Mouse (Mus musculus) kidney, postnatal 0 days (tissue): ENCODE data around the gene Nrp2. TPM values are rescaled to one million over a fixed set of nuclear protein-coding genes. Genes with fewer than 3 reads are reported as not detected.
A peak's percentile ranks its signal among the peaks of the same experiment; 100 is the strongest.

Experiments used
- ATAC-seq: fragments of 200-750 bp; cut with Nextera tagmentation; replicated peaks from 2 replicates; pipeline ENCODE4 v1.8.0; 2017; ENCODE audit warnings: low read depth, moderate number of reproducible peaks, moderate TSS enrichment, moderate library complexity; ENCODE audit not compliant: low FRiP score
- DNase-seq: peaks from one replicate; pipeline ENCODE4 v3.0.0-alpha.2; 2016; ENCODE audit warnings: low spot score
- H3K27ac ChIP-seq: fragments of 300-500 bp; sonication (generic); 2 replicates; pipeline ENCODE4 v1.5.1; 2014; ENCODE audit warnings: mild to moderate bottlenecking
- H3K27me3 ChIP-seq: fragments of 300-500 bp; sonication (generic); 2 replicates; pipeline ENCODE4 v1.6.1; 2014; ENCODE audit warnings: low read length, mixed read lengths; ENCODE audit not compliant: insufficient read depth
- H3K36me3 ChIP-seq: fragments of 300-500 bp; sonication (generic); 2 replicates; pipeline ENCODE4 v1.6.1; 2014; ENCODE audit warnings: low read length, mixed read lengths; ENCODE audit not compliant: insufficient read depth
- H3K4me1 ChIP-seq: fragments of 300-500 bp; sonication (generic); replicated peaks from 2 replicates; pipeline ENCODE4 v1.6.1; 2014; ENCODE audit warnings: antibody characterized with exemption, low read length, mixed read lengths; ENCODE audit not compliant: insufficient read depth
- H3K4me2 ChIP-seq: fragments of 300-500 bp; sonication (generic); 2 replicates; pipeline ENCODE4 v1.6.1; 2014; ENCODE audit warnings: mild to moderate bottlenecking, low read length, moderate library complexity, mixed read lengths
- H3K4me3 ChIP-seq: fragments of 300-500 bp; sonication (generic); replicated peaks from 2 replicates; pipeline ENCODE4 v1.5.1; 2014; ENCODE audit warnings: low read depth, low read length
- H3K9ac ChIP-seq: fragments of 300-500 bp; sonication (generic); 2 replicates; pipeline ENCODE4 v1.6.1; 2014; ENCODE audit warnings: low read depth, low read length
- H3K9me3 ChIP-seq: fragments of 300-500 bp; sonication (generic); replicated peaks from 2 replicates; pipeline ENCODE4 v1.6.1; 2016; ENCODE audit warnings: low read length, inconsistent platforms, mixed read lengths
- CTCF ChIP-seq: IDR thresholded peaks from 2 replicates; pipeline ENCODE4 v1.5.1; 2016; ENCODE audit warnings: antibody characterized with exemption, low read depth, mild to moderate bottlenecking, moderate library complexity
- WGBS: fragments of 180-500 bp; shearing (Covaris S2); extraction: QIAGEN DNeasy Blood & Tissue Kit; methylation state at CpG from one replicate; pipeline ENCODE4 v1.1.7; 2014; 5-methylcytosine and 5-hydroxymethylcytosine counted together
- polyA plus RNA-seq: library from polyadenylated mRNA; unstranded; fragments of >200 nt; fragmentation: Nextera tagmentation; extraction: Ambion mirVana; gene quantifications from 2 replicates; pipeline ENCODE4 v1.2.1, GENCODE M21; 2015

Nrp2 gene
- polyA plus RNA-seq, 1 experiment from 2014 or later = 5.6 TPM

DNA sequence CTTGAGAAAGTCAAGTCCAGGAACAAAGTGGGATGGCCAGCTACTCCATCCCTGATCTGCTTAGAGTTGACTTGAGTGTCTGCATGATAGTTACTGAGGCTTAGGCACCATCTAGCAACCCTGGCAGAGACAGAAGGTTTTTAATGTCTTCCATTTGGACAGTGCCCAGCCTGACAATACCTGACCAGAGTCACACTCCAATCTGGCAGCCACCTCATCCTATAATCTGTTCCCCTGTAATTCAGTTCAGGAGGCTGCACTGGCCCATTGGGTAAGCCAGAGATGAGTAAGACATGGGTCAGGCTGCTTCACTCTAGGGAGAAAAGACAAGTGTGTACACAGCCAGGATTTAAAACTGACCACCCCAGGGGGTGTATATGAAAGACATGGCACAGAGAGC, 79.5 kb downstream of the Nrp2 start:
- no peak for DNase-seq
- Histone ChIP-seq H3K4me2 (no peak overlapping the region), H3K27me3 (no peaks in the 10 kb centered on the region), H3K36me3 (no peaks in the 10 kb centered on the region), H3K4me1 (peaks cover 9% of the 10 kb centered on the region; the same call in 1 of the 2 replicates), H3K4me3 (no peak overlapping the region), H3K27ac (no peak overlapping the region), H3K9ac (no peak overlapping the region), H3K9me3 (no peaks in the 10 kb centered on the region)
- TF ChIP-seq CTCF = no peak
- no peak for ATAC-seq

DNA sequence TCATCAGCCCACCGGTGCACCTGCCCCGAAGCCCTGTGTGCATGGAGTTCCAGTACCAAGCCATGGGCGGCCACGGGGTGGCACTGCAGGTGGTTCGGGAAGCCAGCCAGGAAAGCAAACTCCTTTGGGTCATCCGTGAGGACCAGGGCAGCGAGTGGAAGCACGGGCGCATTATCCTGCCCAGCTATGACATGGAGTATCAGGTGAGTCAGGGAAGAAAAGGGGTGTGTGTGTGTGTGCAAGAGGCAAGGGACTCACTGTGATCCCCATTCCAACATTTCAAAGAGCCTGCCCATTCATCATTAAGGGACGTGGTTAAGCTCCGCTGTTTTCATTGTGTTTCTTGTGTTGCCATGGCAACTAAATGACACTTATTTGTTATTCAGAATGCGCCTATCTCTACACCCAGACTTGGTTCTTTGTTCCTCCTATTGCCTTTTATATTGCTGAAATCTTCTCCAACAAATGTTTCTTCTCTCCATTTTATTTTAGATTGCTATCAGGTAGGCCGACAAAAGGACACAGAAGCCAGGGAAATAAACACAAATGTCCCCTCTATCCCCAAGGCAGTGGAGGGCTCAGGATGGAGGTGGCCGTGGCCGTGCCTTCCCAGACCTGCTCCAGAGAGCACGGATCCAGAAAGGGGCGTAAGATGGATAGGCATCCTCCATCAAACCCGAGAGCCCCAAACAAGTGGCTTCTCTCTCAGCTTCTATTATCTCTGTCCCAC, 80.4 kb downstream of the Nrp2 start:
- H3K4me3 ChIP-seq = no peak overlapping the region
- H3K9me3 ChIP-seq = no peaks in the 10 kb centered on the region
- 0 out of 2 replicates have a peak, but pooled peaks cover 7% of the 10 kb centered on the region for H3K4me1 ChIP-seq
- H3K27me3 ChIP-seq = no peaks in the 10 kb centered on the region
- peak; percentile 24; the same call in 1 of the 2 replicates for TF ChIP-seq CTCF
- no peak for ATAC-seq
- 86% methylated on average over 18 of the region's 18 CpGs for WGBS
- no peak overlapping the region for H3K27ac ChIP-seq
- DNase-seq = no peak
- H3K4me2 ChIP-seq = no peak overlapping the region
- no peaks in the 10 kb centered on the region for H3K36me3 ChIP-seq
- no peak overlapping the region for H3K9ac ChIP-seq

DNA sequence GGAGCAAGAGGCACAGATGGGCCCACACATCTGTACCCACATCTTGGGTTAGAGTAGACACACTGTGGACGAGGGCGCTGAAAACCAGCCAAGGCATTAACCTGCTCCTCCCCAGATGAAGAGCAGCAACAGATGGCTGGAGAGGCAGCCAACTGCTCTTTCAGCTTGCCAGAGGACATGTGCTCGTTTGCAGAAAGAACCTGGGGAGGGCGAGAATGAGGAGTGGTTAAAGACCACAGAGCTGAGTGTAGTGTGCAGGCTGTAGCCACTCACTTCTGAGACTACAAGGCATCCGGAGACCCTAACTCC, 81.0 kb downstream of the Nrp2 start:
- Histone ChIP-seq H3K27ac (no peak overlapping the region), H3K27me3 (no peaks in the 10 kb centered on the region), H3K4me2 (no peak overlapping the region), H3K9me3 (no peaks in the 10 kb centered on the region), H3K4me3 (no peak overlapping the region), H3K4me1 (0 out of 2 replicates have a peak, but pooled peaks cover 7% of the 10 kb centered on the region), H3K9ac (no peak overlapping the region), H3K36me3 (no peaks in the 10 kb centered on the region)
- no peak for TF ChIP-seq CTCF
- 64% methylated on average over 5 of the region's 5 CpGs for WGBS
- ATAC-seq = no peak
- DNase-seq = no peak

DNA sequence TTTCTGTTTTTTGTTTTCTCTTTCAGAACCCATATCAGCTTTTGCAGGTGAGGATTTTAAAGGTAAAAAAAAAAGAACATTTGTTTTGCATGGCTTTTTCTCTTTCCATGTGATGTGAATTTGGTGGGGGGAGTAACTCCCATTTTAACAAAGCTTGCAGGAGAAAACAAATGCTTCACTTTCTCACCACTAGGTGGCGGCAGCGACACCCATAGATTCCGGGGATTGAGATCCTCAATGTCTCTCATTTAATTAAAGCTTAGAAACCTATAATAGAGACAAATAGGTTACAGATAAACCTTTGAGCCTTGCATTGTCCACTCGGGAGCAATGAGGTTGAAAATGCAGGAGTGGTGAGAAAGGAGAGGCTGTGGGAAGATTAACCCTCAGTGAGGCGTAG, 83.2 kb downstream of the Nrp2 start:
- Histone ChIP-seq H3K9ac (no peak overlapping the region), H3K4me3 (no peak overlapping the region), H3K4me2 (no peak overlapping the region), H3K27ac (no peak overlapping the region), H3K4me1 (no peaks in the 10 kb centered on the region), H3K9me3 (no peaks in the 10 kb centered on the region), H3K36me3 (no peaks in the 10 kb centered on the region), H3K27me3 (no peaks in the 10 kb centered on the region)
- ATAC-seq = no peak
- DNase-seq = peak; percentile 80
- 21% methylated on average over 5 of the region's 5 CpGs for WGBS
- TF ChIP-seq CTCF = peak; percentile 85

GRCm38 (mm10) chr1:62787546-62787945, 84.5 kb downstream of the Nrp2 start:
- Histone ChIP-seq H3K36me3 (no peaks in the 10 kb centered on the region), H3K4me3 (no peak overlapping the region), H3K27ac (no peak overlapping the region), H3K4me2 (no peak overlapping the region), H3K9ac (no peak overlapping the region), H3K27me3 (no peaks in the 10 kb centered on the region), H3K4me1 (no peaks in the 10 kb centered on the region), H3K9me3 (no peaks in the 10 kb centered on the region)
- no peak for TF ChIP-seq CTCF
- ATAC-seq (no peak), DNase-seq (no peak)
- WGBS = 73% methylated on average over 10 of the region's 10 CpGs

GRCm38 (mm10) chr1:62794223-62794895, 91.3 kb downstream of the Nrp2 start:
- DNase-seq (peak; percentile 83), ATAC-seq (no peak; the same call in 1 of the 2 replicates)
- Histone ChIP-seq H3K4me1 (no peaks in the 10 kb centered on the region), H3K9me3 (no peaks in the 10 kb centered on the region), H3K27me3 (no peaks in the 10 kb centered on the region), H3K36me3 (no peaks in the 10 kb centered on the region), H3K4me2 (peak overlapping the region; percentile 24), H3K9ac (no peak overlapping the region), H3K4me3 (no peak overlapping the region), H3K27ac (no peak overlapping the region)
- no peak for TF ChIP-seq CTCF
- WGBS = 20% methylated on average over 19 of the region's 19 CpGs
